Mouse (Mus musculus): ENCODE measurements at regions not wholly inside any gene's neighbourhood (a gene's known extent, or its start where the extent isn't known, plus 50 kb on each side); places are given as distances from the start of the nearest gene placed in this dataset.

DNA sequence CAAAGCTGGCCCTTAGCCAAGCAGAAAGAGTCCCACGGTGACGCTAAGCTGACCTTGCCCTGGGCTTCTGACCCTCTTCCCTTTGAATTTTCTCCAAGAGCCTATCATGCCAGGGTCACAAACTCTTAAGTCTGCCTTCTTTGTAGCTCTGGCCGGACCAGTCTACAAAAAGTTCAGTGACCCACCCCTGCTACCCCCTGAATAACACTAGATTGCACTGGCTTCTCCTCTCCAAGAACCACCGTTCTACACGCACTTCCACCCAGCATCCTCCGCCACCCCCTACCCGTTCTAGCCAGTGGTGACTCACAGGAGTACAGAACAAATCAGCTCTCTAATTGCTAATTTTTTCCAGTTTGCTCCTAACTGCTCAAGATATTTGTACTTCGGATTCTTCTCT is 325.0 kb downstream of the Tns1 start:
- no peak for DNase-seq (ENCODE audit: low read depth, low spot score)

DNA sequence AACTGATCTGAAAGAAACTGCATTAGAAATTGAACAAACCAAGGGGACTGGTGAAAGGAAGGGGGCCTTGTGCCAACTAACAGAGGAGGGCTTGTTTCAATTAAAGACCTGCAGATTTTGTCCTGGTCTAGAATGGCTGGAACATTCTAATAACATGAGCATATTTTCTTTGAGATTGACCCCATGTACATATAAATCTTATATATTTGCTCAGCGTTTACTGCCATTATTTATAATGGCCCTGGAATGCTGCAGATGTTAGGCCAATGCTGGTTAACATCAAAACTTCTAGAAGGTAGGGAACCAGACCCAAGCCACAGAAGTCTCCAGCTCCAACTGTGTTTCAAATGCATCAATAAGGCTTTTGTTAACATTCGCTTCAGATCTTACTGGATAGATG is 326.4 kb downstream of the Tns1 start:
- no peak for DNase-seq (ENCODE audit: low read depth, low spot score)

DNA sequence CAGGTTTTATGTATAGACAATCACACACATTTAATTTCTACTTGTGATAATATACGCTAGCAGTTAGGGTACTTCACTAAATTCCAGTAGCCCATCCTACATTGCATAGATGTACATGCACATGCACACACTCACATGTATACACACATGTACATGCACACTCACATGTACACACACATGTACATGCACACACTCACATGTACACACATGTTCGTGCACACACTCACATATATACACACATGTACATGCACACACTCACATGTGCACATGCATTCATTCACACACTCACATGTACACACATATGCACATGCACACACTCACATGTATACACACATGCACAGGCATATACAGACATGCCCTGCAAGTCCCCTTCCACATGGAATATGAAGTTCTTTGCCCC is 326.8 kb downstream of the Tns1 start:
- no peak for DNase-seq (ENCODE audit: low read depth, low spot score)

DNA sequence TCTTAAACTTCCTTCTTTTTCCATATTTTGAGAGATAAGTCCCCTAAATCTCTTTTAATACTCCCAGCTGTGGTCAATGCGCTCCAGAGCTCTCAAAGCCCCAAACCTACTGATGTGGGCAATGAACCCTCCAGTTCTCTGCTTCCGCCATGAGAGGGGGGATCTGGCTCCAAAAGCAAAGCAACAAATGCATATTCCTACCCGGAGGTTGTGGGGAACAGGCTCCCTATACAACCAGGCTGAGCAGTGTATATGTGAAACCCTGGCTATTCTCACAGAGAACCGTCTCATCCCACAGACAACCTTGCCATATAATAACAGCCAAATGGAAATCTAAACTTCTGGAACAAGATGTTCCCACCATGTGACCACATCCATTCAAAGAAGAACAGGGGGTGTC is 330.4 kb downstream of the Tns1 start:
- DNase-seq (ENCODE audit: low read depth, low spot score) = no peak

DNA sequence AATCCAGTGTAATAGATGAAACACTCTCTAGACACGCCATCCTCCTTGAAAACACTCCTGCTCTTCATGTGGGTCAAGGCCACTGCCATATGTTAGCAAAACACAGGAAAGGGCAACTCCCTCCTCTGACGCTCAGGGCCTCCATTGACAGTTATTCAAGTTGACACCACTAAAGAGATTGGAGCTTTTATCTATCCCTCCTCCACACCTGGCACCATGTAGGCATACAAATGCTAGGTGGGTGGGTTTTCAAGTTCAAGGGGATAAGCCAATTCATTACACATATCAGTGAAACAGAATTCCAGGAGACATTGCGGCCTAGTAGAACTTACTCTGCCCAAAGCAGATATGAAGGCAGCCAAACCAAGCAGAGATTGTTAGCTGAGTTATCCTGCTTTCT is 331.0 kb downstream of the Tns1 start:
- no peak for DNase-seq (ENCODE audit: low read depth, low spot score)

DNA sequence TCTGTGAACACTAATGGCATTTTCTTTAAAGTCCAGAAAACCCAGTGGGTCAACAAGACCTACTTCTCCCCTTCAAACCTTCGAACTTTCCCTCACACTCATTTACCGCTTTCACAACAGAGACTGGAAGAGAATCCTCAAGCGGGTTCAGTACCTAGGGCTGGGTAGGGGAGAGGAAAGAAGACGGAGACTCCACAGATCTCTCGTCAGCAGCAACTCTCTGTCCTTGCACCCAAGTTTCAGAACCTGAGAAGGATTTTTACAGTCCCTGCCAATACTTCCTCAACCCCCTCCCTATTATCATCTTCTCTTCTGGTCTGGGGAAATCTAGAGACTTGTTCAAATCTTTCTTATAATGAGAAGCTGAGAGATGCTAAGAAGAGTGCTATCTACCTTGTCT is 331.9 kb downstream of the Tns1 start:
- no peak for DNase-seq (ENCODE audit: low read depth, low spot score)

DNA sequence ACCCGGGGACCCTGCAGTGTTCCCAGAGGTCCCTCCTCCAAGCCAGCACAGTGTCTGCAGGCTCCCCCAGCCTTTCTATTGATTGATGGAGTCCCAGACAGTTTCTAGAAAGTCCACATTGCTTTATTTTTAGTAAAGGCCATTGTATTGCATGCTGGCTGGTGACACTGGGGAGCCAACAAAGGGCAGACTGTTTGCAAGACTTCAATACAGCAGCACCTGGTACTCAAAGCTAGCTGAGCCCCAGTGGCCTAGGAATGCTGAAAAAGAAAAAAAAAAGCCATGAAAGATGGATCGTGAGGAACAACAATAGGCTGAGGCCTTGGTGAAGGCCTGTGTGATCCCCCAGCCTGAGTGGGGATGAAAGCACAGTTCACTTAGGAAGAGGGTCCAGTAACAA is 336.6 kb downstream of the Tns1 start:
- no peak for DNase-seq (ENCODE audit: low read depth, low spot score)

DNA sequence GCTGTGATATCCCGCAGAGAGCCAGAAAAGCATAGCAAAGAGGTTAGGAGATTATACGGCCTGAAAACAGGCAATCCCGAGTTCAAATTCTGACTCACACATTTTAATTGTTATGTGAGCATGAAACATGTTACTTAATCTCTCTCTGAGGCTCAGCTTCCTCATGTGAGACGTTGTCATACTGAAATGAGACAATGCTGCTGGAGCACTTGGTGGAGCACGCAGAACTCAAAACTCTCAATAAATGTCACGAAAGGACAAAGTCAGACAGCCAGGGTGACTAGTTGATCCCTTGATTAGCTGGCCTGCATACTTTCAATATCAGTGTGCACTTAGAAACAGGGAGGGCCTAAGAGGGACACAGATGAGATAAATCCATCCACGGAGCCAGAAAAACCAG is 337.0 kb downstream of the Tns1 start:
- DNase-seq (ENCODE audit: low read depth, low spot score) = no peak

DNA sequence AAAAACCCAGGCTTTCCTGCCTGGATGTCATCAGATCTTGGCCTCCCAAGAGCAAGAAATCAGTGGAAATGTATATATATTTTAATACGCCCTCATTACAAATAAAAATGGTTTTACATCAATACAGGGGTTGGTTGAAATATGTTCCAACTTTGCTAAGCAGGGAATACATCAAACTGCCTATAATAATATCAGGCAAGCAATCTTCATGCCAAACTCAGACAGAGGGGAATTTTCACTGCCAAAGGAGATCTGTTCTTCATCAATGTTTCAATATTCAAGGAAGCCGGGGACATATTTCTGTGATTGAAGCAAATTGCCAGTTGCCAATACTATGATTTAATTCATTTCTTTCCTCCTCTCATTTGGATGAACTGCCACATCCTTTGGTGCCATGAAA is 340.9 kb downstream of the Tns1 start:
- no peak for DNase-seq (ENCODE audit: low read depth, low spot score)

DNA sequence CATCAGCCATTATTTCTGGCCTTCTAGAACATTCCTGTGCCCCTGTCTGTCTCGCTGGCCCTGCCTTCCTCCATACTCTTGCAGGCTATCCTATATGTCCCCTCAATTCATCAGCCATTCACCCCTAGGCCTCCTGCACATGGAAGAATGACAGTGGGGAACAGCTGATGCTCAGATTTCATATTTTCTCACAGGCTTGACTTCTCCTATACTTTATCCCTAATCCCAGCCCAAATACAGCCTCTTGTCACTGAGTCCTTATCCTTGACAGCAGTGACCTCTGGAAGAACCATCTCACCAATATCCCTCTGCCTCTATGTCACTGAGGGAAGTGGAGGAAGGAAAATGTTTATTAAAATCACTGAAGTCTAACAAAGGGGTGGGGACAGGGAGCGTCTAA is 341.4 kb downstream of the Tns1 start:
- peak; percentile 34 for DNase-seq (ENCODE audit: low read depth, low spot score)

DNA sequence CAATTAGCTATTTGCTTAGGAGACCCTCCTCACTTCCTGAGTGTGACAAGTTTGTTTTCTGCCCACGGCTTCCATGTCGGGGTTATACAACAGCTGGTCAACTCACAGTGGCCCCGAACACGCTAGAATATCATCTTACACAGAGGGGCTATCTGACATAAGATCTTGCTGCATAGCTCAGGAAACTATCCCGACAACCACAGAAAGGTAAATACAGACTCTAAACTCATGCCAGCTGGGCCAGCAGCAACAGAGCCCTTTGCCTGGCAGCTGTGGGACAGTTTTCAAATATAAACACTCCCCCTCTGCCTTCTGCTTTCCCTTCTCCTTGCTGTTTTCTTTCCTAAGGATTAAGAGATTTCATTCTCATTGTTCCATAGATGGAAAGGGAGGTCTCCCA is 352.5 kb downstream of the Tns1 start:
- no peak for DNase-seq (ENCODE audit: low read depth, low spot score)

DNA sequence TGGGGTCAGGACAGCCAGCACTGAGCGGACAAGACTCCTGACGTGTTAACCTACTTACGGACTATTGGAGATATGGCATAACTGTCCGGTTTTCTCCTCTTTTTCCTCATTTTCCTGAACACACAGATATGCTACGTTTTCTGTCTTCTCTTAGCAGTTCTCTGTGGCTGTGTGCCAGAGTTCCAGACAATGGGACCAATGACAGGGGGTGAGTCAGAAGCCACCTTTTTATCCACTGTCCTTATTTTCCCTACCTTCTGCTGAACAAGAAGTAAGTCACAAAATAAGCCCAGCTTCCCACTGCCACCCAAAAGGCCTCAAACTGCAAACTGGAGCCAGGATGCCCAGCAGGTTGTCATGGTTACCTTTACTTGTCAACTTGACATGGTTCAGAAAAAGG is 353.6 kb downstream of the Tns1 start:
- DNase-seq (ENCODE audit: low read depth, low spot score) = no peak

DNA sequence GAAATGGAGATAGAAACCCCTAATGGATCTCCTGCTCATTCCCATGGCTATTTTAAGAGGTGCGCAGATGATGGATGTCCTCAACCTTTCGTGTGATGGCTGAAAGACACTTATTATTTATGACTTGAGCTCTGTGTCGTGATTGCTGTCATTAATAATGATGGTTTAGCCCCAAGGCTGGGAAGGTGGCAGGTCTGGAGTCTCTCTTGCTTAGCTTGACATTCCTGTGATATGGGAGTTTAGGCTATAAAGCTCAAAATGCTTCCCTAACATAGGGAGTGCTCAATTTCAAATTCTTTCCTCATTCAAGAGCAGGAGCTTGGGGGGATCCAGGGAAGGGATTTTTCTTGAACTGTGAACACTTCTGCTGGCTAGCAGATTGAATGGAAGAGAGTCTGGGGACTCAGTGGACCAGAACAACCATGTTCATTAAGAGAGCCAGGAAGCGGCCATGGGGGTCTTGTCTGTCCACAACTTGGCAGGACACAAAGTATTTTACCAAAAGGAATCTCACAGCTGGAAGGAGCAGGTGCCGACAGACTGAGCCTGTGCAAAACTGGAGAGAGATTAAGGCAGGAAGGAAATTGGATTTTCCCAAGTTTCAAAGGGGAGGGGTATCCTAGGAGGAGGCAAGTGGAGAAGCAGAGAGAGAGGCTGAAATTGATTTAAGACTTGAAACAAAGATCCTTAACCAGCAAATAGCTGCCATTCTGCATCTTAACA is 359.5 kb downstream of the Tns1 start:
- no peak for DNase-seq (ENCODE audit: low read depth, low spot score)

DNA sequence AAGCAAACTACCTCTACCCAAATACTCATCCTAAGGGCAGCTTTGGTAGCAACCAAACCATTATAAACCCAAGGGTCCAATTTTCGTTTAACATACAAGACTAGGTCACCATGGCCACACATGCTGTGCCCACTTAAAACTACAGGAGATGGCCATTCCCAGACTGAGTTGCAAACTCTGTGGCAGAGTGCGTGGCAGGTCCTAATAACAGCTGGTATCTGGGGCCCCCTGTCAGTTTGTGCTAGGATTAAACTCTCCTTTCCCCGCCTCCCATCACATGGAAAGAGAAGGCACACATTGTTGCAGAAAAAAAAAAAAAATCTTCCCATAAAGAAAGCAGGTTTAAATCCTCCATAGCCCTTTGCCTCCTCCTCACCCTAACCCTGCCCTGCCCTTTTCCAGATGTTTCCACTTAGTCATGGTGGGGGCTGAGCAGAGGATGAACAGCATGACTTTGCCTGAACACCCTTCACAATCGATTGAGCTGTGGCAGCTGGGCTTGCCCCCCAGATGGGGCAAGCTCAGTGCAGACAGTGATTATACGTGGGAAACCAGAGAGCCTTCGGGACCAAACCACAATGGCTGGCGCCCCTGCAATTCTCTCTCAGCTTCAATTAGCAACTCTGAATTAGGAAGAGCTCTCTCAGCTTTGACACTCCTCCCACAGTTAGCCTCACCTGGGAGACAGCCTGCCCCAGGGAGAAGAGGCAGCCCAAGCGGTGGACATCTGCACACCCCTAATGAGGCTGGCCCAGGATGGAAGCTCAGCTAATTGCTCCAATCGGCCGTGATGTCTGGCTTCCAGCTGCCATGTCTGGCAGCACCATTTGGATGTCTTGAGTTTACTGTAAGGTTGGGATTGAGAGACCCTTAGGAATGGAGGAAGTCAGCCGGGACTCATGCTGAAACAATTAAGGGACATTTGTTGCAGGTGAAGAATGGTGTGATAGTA is 365.9 kb downstream of the Tns1 start:
- no peak for DNase-seq (ENCODE audit: low read depth, low spot score)

DNA sequence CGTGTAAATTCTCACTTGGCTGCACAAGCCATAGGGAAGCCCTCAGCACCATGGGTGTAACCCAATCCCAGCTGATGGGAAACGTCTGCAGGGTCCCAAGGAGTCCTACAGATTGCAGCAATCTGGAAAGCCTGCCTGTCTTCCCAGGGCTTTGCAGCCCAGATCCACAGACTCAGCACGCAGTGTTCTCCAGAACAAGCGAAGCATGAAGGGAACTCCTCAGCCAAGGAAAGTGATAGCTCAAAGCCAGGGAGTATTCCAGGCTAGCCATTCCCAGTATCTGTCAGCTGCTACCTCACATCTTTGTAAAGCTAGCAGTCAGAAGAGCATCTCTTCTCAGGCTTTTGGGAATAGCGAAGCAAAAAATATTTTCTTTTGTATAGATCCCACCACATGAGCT is 368.5 kb downstream of the Tns1 start:
- DNase-seq (ENCODE audit: low read depth, low spot score) = no peak

DNA sequence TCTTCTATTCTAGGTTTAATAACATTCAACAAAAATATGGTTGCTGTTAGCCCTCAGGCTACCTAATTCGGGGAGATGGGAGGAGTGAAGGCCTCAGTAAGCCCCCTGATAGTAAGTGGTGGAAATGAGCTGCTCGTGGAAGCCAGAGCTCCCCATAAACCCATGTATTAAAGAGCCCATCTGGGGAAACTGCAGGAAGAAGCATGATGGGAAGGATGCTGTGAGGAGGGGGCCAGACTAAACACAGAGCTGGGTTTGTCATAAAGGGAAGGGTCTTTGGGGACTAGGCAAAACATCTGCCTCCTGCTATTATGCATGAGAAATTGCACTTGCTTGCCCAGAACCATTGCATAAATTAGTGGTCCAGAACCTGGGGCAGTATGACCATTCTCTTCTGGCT is 369.3 kb downstream of the Tns1 start:
- no peak for DNase-seq (ENCODE audit: low read depth, low spot score)

DNA sequence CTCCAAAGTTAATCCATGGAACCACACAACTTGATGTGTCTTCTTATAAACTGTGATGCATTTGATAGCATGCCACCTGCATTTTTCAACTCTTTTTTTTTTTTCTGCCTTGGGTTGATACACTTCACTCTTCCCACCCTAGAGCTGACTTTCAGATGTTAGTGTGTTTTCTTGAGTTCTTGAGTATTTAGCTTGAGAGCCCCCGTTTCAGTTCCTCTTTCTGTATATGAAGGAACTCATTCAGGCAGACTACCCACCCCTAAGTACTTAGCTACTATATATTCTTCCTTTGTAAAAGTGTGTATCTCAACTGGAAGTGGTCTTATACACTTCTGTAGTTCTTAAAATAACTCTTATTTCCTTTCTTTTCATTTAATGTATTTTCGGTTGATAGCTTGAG is 371.1 kb downstream of the Tns1 start:
- no peak for DNase-seq (ENCODE audit: low read depth, low spot score)

DNA sequence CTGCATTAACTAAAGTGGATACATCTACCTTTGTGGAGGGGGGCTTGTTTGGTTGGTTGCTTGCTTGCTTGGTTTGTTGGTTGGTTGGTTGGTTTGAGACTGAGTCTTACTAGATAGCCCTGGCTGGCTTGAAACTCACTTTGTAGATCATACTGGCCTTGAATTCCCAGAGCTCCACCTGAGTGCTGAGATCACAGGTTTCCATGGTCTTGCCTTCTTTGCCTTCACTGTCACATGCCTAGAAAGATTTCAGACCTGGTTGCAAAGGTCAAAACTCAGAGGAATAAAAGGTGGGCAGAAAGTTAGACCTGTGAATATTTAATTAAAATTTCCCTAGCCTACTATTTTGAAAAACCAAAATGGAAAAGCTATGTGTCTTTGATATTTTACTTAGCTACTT is 375.5 kb downstream of the Tns1 start:
- DNase-seq (ENCODE audit: low read depth, low spot score) = no peak

DNA sequence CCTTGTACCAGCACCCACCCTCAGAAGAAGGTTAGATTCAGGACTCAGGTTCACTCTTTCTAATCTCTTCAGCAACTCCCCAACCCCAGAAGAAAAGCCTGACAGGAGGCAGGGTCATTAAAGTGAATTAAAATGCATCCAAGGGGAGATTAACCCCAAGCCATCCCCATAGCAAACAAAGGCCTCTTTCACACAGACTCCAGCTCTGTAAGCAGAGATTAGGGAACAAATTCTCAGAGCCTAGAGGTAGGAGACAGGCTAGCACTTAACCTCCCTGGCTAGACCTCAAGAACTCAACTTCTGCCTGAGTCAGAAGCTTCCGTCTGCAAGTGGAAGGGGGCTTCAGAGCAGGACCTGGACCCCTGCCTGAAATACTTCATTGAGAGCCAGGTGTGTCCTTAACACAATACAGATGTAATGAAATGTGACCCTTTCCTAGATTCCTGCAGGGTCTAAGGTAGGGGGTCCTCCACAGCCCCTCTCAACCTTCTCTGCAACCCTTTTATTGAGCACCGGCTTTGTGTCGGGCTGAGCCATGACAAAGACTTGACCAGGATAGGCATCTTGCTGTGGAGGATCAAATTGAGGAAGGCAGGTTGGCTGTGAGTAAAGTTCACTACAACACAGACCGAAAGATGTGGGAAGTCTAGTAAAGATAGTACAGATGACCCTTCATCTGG is 379.6 kb downstream of the Tns1 start:
- no peak for DNase-seq (ENCODE audit: low read depth, low spot score)

DNA sequence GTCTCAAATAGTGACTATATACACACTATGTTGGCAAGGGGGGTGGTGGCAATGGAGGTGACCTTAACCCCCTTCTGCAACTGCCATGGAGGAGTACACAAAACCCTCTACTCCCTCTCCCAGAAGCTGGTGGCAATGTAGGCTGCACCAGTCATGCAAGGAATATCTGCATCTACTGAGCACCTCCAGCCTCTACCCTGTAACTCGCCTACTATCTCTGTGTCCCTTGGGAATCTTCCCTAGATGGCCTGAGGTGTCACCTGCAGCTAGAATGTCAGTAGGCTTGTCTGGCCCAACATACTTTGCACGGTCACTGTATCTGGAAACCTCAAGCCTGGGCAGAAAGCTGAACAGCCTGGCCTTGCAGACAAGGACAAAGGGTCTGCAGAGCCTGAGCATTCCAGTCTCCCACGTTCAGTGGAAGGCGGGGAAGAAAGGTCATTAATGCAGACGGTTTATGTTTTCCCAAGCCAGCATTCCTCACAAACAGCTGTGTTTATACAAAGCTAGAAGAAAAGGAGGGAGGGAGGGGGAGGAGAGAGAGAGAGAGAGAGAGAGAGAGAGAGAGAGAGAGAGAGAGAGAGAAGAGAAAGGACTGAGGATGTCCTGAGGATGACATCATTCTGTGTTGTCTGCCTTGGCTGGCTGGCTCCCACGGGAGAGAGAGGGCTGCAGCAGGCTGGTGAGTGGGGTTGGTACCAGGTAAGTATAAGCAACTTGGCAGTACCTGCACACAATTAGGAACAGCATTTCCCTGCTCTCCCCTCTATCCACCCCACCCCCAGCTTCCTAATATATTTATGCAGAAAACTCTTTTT is 380.3 kb downstream of the Tns1 start:
- DNase-seq (ENCODE audit: low read depth, low spot score) = no peak

DNA sequence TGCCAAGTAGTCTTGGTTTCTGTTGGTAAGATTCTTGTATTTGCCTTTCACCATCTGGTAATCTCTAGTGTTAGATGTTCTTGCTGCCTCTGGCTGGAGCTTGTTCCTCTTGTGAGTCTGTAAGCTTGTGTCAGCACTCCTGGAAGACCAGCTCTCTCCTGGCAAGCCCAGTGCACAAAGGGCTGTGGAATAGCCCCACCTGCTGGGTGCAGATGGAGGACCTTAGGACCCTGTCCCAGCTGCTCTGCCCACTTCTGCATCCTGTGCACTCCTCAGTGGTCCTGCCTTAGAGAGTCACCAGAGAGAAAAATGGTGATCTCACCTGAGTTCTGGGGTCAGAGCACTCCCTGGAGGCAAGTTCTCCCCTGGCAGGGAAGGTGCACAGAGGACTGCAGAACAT is 387.2 kb downstream of the Tns1 start:
- DNase-seq (ENCODE audit: low read depth, low spot score) = peak; percentile 39

DNA sequence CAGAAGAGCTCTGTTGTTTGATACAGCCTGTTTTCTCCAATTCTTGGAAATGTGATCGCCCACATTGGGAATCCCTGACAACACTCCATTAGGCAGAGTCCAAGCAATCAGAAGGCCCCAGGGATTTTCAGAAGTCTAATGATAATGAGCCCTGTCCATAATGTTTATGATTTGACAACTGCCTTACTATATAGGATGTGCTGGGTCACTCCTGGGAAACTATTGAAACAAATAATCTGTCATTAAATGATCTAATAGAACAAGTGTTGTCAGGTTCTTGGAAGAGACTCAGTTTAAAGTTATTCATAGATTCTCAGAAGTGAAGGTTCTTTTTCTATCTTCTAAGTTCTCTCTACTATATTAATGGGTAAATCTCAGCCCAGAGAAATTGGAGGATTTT is 395.9 kb downstream of the Tns1 start:
- no peak for DNase-seq (ENCODE audit: low read depth, low spot score)

Data from ES-CJ7 (cell line).